Mouse (Mus musculus) mesoderm, embryonic 11.5 days (tissue): Measurements from ENCODE around the gene Htr1f.
"Not testable (repeated sequence)": the region's sequence is repeated elsewhere in the genome, so short reads cannot be mapped to it uniquely, and the experiment has no call there.

Experiments used
- DNase-seq: peaks from one replicate; pipeline ENCODE4 v3.0.0-alpha.2; 2012; ENCODE audit warnings: low read depth, low spot score

Gene Htr1f

DNA sequence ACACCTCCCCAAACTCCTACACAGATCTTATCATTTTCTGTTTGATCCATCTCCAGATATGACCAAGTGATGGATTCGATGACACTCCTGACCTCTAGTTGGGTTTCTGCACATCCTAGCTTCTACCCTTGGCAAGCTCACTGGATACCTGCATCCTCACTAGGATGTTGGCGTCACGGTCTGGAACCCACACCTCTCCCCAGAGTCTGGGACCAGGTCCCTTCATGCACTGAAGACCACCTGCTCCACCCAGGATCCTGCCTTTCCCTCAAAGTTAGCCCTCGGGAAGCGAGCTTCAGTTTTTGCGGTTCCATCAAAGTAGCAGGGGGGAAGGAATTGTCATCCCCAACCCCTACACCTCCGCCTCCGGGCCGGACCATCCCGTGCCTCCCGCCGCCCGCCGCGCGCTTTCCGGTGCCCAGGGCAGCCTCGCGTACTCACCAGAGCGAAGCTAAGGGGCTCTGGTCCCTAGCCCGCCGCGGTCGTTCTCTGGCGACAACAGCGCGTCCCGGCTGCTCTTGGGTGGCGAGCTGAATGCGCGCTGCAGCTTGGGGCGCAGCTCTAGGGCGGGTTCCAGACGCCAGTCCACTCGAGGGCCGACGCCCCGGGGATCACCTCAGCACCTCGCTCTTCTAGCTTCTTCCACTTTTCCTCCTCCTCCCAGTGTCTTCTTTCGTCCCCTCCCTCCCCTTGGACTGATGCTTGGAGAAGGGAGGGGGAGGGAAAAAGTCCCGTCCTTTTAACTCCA is at the start of gene Htr1f:
Gene Htr1f, minus strand, starts transcription at position 671 of the 748 bp plus-strand sequence.
- peak; percentile 39 for DNase-seq

DNA sequence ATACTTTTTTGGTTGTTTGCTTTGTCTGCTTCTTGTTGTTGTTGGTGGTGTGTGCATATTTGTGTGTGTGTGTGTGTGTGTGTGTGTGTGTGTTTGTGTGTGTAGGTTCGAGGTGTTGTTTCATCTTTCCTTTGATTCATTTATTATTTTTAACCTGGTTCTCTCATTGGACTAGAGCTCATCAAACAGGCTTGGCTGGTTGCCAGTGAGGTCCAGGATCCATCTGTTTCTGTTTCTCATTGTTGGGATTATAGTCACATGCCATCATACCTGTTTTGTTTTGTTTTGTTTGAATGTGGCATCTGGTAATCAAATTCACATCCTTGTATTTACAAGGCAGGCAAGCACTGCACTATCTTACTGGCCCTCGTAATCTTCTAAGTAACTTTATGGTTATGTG is 34.1 kb upstream of the Htr1f start:
- no peak for DNase-seq

- no peak for DNase-seq
These were observed 23.7 kb upstream of the Htr1f start for GRCm38 (mm10) chr16:65129391-65129790.

GRCm38 (mm10) chr16:65127846-65128245 is 22.2 kb upstream of the Htr1f start:
- no peak for DNase-seq

- no peak for DNase-seq
These were observed 6.6 kb upstream of the Htr1f start for GRCm38 (mm10) chr16:65112221-65112620.

GRCm38 (mm10) chr16:65093552-65093951 is 12.1 kb downstream of the Htr1f start:
- no peak for DNase-seq

- DNase-seq: no peak
These were observed 22.2 kb downstream of the Htr1f start for GRCm38 (mm10) chr16:65083475-65083874.

GRCm38 (mm10) chr16:65069867-65070266 is 35.8 kb downstream of the Htr1f start:
- DNase-seq: no peak

DNA sequence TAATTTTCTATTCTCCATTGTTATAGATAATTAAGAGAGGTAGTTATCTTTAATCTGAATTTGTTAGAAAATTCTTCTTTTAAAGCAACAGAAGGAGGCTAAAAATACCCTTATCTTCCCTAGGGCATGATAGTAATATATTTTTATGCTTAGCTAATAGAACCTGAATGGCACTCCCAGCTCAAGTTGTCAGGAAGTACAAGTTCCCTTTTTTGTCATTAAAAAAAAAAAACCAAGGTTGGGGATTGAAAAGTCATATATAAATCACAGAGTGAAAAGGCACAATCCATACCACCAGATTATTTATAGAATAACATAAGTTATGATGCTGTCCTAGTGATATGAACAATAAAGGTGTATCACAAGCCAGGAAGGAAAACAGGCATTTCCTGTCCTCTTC is 39.4 kb downstream of the Htr1f start:
- DNase-seq: no peak

DNA sequence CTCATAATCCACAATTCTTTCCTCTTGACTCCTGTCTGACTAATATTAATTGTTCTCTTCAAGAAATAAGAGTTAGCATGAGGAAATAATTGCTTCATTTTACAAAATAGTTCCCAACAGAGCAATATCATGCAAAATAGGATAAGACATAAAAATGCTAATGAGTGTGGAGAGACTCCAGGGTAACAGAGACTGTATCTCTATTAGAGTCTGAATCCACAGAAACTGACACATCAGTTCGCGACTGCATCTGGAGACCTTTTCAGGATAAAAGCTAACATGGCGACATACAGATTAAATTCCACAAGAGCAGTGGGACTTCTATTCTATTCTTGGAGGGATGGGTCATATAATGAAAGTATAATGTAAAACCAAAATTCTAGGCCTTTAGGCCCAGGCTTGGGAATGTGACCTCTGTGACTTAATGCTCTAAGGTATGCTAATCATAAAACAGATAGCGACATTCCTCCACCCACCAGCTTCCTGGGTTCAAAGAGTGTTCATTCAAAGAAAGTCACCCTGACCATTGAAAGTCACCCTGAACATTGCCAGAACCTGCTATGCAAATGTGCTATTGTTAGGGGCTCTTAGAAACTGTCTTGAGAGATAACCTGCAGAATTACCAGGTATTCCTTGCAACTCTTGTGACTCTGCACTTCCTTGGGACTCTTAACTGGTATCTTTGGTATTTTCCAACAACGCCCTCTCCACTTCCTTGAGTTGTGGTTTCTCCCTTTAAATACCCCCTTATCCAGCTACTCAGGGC is 67.8 kb downstream of the Htr1f start:
- not testable (repeated sequence) for DNase-seq

- no peak for DNase-seq
These were observed 76.0 kb downstream of the Htr1f start for GRCm38 (mm10) chr16:65029675-65030074.

DNA sequence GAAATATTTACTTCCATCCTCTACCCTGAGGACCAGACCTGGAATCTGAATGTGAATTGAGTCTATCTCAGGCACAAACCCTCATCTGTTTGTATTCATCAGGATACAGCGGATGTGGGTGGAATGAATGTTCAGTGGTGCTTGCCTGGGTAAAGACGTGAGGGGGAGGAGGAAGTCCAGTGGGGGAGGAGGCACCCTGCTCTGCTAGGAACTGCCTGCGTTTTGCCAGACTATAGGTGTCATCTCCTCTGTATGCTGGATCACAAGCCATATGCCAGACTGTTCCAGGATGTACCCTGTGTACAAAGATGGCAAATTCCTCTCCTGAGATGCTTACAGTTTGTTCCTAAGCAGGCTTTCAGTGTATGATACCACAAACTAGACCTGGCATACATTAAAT is 83.3 kb downstream of the Htr1f start:
- DNase-seq: no peak

GRCm38 (mm10) chr16:65018710-65019109 is 86.9 kb downstream of the Htr1f start:
- DNase-seq: no peak

DNA sequence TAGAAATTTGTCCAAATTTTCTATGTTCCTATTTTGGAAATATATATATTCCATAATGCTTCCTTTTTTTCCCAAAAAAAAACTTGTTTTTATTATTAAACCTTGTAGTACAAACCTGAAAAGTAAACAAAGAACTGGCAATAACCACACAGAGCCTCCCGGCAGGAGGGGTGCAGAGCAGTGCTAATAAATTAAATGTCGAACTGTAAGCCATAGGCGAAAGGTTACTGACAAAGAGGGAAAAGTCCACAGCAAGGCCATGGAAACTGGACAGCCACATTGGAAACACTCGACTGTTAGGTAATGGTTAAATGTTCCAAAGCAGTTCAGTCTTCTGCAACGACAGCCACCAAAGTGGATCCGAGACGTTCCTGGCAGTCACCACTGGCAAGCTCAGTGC is 87.5 kb downstream of the Htr1f start:
- DNase-seq: no peak

DNA sequence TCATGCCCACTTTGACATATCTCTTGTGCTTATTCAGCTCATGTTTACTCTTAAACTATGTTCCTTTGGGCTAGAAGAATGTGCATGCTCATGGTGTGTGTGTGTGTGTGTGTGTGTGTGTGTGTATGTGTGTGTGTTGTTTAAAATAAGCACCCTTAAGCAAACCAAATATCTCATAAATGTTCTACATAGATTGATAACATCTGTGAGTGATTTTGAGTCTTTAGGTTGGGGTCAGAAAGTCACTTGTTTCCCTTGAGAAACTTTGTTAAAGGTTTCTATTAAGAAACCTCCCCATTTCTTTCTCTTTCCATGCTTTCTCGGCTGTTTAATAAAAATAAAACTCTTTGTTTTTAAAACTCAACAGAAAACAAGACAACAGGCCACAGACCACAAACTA is 88.1 kb downstream of the Htr1f start:
- no peak for DNase-seq

DNA sequence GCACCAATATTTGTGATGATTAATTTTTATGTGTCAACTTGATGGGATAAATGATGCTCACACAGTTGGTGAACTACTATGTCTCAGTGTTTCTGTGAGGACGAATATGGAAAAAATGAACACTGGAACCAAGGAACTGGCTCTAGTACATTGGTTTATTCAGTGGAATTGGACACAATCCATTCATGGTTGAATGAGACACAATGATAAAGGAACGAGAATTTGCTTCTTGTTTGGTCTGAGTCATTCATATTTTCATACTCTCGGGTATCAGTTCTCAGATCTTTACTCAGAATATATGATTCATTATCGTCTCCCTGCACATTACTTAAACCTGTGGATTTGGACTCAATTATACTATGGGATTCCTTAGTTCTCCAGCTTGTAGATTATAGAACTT is 90.4 kb downstream of the Htr1f start:
- no peak for DNase-seq

GRCm38 (mm10) chr16:65001993-65002821 is 103.4 kb downstream of the Htr1f start:
- DNase-seq: no peak

DNA sequence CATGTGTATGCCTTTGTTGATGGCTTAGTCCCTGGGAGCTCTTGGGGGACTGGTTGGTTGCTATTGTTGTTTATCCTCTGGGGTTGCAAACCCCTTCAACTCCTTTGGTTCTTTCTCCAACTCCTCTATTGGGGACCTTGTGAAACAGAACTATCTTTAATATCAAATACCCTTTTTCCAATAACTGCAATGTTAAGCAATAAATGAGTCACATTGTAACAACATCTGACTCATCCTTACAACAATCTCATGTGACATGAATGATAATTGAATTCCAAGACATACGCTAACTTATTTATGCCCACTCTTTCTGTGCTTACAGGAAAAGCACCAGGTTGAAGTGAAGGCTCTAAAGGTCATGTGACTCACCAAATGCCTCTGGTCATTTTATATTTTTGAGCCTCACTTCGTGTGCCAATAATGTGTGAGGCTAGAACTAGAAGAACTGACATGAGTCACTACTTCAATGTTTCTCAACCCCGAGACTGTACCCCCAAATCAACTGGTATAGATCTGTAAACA is 116.3 kb downstream of the Htr1f start:
- no peak for DNase-seq

DNA sequence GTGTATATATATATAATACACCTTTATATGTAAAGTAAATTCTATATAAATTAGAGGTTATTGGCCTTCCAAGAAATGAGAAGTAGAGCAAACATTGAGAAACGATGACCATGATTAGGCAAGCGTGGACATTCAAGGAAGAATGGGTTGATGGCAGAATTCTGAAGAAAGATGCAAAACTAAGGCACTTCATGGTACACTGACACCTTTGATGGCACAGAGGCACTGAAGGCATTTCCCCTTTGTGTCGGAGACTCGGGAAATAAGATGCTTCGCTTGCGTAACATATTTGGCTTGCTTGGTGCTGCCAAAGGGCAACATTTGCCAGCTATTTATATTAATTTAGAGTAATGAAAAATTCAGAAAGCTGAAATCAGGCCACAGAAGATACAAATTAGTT is 118.1 kb downstream of the Htr1f start:
- no peak for DNase-seq

- no peak for DNase-seq
These were observed 118.6 kb downstream of the Htr1f start for GRCm38 (mm10) chr16:64987049-64987448.

- no peak for DNase-seq
These were observed 131.0 kb downstream of the Htr1f start for GRCm38 (mm10) chr16:64974636-64975035.
